Mouse (Mus musculus): ENCODE measurements around the gene Mapk10.

- TF ChIP-seq CTCF (IDR thresholded peaks at IDR 0.05; ENCODE audit: extremely low read depth, insufficient read length, insufficient replicate concordance, low read depth, low read length) (no peak), POLR2A (IDR thresholded peaks at IDR 0.05; ENCODE audit: low read depth, low read length) (no peak)
Measured at GRCm38 (mm10) chr5:102974400-102974799, 236.7 kb downstream of the Mapk10 start.

All from small intestine, adult 2 months (tissue).